Mouse (Mus musculus) brain, embryonic 14.5 days (tissue): Measurements from ENCODE around the gene Cpxm1. TPM values are rescaled to one million over a fixed set of nuclear protein-coding genes. Genes with fewer than 3 reads are reported as not detected.
A peak's percentile ranks its signal among the peaks of the same experiment; 100 is the strongest.
"Not testable (repeated sequence)": the region's sequence is repeated elsewhere in the genome, so short reads cannot be mapped to it uniquely, and the experiment has no call there.

Experiments
- DNase-seq: peaks from one replicate; pipeline ENCODE4 v3.0.0-alpha.2; 2011; ENCODE audit warnings: low read depth
- CTCF ChIP-seq: fragments of 200-500 bp; IDR thresholded peaks from 2 replicates; pipeline ENCODE4 v1.5.1; 2012; ENCODE audit warnings: inconsistent platforms, mild to moderate bottlenecking, moderate library complexity, borderline replicate concordance; ENCODE audit not compliant: insufficient read depth, insufficient read length; ENCODE audit errors: extremely low read depth
- POLR2A ChIP-seq: fragments of 200-500 bp; IDR thresholded peaks from 2 replicates; pipeline ENCODE4 v1.6.1; 2012; ENCODE audit warnings: mild to moderate bottlenecking, inconsistent platforms, borderline replicate concordance; ENCODE audit not compliant: poor library complexity, insufficient read depth, insufficient read length, severe bottlenecking; ENCODE audit errors: extremely low read depth
- polyA plus RNA-seq: library from polyadenylated mRNA; depleted of rRNA; stranded (reverse); fragments of >200 nt; gene quantifications from 2 replicates; pipeline ENCODE4 v1.2.3, GENCODE M21; 2012

The Cpxm1 gene
- polyA plus RNA-seq, 1 experiment, result 24.0 TPM

DNA sequence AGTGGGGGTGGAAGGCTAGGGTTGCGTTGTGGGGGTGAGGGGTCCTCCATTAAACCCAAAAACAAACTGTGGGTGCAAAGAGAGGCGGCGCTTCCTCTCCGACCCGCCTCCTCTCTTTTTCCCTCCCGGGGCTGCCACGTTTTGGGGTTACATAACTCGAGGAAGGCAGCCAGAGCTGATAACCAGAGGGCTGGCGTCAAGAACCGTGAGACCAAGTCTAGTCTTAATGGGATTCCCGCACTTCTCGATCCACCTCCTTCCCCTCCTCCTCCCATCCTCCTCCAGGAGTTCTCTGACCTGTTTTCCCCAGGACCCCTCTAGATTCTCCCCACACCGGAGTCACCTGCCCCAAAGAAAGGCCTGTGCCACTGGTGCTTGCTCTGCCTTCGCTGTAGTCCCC, 717 bp upstream of the Cpxm1 start:
- no peak for TF ChIP-seq POLR2A
- TF ChIP-seq CTCF, result no peak
- DNase-seq, result no peak

DNA sequence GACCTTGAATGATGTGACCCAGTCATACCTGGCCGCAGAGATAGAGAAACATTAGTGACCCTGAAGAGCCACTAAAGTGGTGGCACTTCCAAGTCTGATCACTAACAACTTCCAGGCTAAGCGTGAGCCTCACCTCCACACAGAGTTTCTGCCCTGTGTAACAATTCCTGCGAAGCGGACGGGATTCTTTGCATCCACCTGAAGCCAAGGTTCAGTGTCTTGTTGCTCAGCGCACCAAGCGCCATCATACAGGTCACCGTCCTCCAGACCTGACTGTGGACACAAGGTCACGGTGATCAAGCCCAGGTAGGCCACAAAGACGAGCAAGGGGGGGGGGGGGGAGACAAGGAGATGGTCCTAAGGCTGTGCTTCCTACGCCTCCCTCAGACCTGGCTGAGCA, 1.7 kb downstream of the Cpxm1 start:
- no peak for DNase-seq

DNA sequence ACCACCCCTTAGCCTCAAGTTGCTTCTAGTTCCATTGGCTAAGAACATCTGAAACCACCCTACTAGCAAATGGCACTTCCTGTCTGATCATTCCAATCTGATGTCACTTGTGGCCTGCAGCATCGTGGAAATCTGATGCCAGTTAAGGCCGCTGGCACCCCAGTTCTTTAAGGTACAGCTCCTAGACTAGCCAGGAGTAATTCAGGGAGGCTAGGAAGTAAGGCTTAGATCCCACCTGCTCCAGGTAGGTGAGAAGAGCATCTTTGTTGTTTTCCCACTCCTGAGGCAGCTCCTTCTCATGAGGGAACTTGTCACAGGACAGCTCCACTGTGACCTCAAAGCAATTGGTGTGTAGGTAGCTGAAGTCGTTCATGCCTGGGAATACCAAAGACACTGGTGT, 4.5 kb downstream of the Cpxm1 start:
- DNase-seq, result no peak
- no peak for TF ChIP-seq CTCF

More for the DNA sequence above, 1.7 kb downstream of the Cpxm1 start:
- TF ChIP-seq POLR2A (no peak), CTCF (no peak)

DNA sequence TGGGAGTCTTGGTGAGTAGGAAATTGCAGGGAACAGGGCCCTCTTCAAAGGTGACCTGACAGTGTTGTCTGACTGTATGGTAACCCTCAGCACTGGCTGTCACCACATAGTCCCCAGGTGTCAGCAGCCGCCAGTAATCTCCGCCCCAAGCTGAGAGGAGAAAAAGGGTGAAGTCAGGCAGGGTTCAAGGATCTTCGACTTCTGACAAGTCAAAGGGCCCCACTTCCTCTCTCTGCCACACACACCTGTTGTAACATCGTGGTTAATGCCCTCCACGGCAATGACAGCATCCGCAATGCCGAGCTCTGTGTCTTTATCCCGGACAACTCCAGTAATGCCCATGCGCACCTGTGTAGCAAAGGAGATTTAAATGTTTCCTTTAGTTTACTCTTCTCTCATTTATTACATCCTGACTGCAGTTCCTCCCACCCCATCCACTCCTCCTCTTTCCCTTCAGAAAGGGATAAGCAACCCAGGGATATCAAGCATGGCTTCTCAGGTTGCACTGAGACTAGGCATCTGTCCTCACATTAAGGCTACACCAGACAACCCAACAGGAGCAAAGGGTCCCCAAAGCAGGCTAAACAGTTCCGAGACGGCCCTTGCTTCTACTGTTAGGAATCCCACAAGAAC, 6.3 kb downstream of the Cpxm1 start:
- TF ChIP-seq CTCF, result no peak
- no peak for DNase-seq

DNA sequence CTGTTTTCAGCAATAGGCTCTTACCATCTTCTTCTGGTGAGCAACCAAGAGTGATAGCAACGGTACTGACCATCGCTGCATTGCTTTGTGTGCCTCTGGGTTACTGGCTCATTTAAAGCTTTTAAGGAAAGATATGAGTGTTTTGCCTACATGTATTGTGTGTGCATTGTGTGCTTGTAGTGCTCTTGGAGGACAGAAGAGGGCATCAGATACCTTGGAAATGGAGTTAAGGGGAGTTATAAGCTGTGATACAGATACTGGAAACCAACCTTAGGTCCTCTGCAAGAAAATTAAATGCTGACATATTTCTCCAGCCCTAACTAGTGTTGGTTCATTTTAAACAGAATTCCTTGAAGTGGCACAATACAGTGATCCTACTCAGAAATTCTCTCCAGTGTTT, 8.6 kb downstream of the Cpxm1 start:
- peak; percentile 23 for DNase-seq
- TF ChIP-seq CTCF (peak; percentile 17; the same call in 1 of the 2 replicates), POLR2A (no peak)

DNA sequence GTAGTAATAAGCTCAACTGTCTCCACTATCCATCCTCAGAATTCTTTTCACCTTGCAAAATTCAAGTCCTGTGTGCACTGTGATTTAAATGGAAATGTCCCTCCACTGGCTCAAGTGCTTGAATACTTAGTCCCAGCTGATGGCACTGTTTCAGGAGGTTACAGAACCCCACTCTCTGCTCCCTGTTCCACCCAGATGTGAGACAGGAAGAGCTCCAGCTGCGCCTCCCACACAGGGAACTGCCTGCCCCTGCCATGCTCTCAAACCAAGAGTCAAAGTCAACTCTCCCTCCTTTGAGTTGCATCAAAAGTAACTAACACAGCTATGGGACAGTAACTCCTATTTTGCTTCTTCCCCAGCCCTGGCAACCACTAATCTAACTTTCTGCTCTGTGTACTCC, 11.2 kb downstream of the Cpxm1 start:
- TF ChIP-seq CTCF, result no peak
- no peak for TF ChIP-seq POLR2A
- no peak for DNase-seq

DNA sequence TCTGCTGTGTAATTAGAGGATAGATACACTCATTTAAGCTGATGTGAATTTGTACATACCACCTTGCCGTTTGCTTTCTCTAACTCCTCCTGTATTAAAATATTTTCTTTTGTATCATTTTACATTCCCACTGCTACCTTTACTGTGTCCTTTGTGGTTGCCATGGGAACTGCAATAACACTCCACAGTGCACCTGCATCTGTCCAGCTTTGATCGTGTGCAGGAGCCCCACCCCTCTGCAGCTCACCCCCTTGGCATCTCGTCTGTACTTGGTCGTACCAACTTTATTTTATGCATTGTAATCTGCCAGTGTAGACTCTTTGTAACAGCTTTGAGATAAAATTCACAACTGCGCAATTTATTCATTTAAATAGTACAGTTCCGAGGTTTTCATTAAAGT, 13.5 kb downstream of the Cpxm1 start:
- DNase-seq, result no peak
- TF ChIP-seq POLR2A, result no peak
- no peak for TF ChIP-seq CTCF

DNA sequence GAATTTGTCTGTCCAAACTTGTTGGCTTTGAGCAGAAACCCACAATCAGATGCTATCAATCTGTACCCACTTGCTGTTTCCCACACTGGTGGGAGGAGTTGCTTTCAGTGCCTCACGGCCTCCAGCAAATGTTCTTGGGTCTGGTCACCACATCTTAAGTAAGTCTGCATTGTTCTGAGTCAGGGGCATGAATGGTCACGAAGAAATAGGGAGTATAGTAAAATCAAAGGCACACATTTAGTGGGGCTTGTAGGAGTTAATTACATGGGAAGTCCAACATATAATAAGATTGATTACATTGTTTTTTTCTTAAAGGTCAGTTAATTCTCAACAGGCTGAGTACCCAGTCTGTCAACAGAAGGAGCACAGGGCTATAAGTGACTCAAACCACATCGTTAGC, 14.2 kb downstream of the Cpxm1 start:
- no peak for DNase-seq
- no peak for TF ChIP-seq POLR2A
- TF ChIP-seq CTCF, result no peak

DNA sequence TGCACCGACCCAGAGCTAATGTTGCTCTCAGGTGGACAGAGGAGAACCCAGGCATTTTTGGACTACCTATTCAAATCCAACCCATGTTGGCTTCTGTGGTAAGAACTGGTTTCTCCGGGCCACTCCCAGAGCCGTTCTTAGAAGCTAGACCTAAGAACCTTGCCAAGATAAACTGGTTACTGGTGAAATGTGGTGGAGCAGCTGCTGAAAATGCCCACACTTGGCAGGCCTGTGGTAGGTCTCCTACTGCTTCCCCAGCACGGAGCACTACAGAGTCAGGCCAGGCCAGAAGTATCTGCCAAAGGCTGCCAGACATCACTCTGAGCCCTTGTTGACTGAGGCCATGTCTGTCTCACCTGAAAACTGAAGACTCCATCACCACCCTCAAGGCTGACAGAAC, 22.4 kb downstream of the Cpxm1 start:
- no peak for DNase-seq
- TF ChIP-seq POLR2A (no peak), CTCF (no peak)

DNA sequence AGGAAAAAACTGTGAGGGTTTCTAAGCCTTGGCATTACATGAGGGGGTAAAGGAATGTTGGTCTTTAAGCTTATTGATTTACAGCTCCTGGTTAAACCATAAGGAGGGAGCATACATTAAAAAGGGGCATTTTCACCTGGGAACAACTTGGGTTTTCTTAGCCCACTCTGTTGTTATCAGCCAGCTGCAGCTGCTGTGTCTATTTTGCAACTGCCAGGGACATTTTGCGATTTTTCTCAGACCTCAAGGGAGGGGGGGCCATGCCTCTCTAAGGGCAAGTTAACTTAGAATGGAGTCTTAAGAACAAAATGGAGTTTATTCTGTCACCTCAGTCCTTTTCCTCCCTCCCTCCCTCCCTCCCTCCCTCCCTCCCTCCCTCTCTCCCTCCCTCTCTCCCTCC, 24.3 kb downstream of the Cpxm1 start:
- not testable (repeated sequence) for DNase-seq

DNA sequence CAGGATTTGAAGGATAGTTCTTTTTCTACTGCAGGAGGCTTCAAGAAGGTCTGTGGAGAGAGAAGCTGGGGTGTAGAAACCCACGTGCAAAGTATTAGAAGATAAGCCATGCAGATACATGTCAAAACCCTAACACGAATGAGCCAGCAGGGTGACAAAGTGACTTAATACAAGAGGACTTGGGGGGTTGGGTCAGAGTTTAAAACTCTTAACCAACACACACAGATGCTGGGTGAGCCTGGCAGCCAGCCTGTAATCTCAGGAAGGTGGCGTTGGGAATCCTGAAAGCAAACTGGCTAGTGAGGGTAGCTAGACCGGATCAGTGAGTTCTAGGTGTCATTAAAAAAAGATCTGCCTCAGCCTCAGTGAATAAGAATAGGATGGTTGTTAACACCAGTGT, 30.0 kb downstream of the Cpxm1 start:
- no peak for TF ChIP-seq POLR2A
- TF ChIP-seq CTCF, result no peak
- DNase-seq, result no peak

DNA sequence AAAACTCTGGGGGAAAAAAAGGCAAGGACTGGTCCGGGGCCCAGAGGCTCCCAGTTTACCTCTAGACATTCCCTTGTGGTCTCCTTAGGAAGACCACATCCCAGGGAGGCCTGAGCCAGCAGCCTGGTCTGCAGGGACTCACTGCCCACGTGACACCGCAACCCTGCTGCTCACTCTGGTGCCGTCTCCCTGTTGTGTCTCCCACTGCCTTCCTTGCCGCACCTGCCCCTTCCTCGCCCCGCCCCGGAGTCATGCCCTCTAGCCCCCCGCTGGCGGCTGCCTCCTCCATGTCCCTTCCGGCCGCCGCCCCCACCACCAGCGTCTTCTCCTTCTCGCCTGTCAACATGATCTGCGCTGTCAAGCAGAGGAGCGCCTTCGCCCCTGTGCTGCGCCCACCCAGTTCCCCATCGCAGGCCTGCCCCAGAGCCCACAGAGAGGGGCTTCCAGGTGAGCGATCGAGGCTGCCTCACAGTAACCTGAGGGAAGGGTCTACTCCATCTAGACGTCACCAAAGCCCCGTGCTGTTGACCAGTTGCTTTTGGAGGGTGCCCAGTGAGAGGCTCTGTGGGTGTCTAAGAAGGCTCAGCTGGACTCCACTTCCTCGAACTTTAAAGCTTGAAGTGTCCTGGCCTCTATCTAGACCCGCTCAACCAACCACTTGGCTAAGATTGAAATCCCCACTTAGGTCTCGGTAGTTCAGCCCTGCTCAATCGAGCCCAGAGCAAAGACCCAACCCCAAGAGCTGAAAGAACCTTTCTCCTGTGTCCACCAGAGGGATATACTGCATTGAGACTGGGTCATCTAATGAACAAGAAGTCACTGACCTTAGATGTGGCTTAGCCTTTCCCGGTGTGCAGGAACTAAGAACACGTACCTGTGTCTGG, 31.9 kb downstream of the Cpxm1 start:
- TF ChIP-seq CTCF (no peak), POLR2A (no peak)
- peak; percentile 29 for DNase-seq
